Mouse (Mus musculus) right cerebral cortex, postnatal 25 days (tissue): Measurements from ENCODE around the gene Prr23a2.

Experiments
- DNase-seq: peaks from one replicate; pipeline ENCODE4 v3.0.0; 2022

Gene Prr23a2

GRCm38 (mm10) chr9:98856210-98856609 is at the start of gene Prr23a2:
Gene Prr23a2 (plus strand): TSS chr9:98856494.
- DNase-seq: no peak

DNA sequence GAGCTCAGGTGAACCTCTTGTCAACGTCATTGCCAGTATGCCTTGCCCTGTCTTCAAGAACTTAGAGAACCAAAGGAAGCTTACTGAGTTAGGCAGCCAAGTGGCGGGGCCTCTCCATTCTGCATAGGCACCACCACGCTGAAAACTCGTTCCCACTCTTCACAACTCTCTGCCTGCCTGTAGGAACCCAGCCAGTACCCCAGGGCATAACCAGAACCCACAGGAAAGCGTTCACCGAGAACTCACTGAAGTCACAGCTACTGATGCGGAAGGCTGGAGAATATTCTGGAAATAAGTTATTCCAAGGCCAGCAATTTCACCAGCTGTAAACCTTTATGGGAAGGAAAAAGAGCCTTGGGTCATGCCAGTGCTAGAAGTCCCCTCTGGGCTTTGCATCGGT is 48.7 kb upstream of the Prr23a2 start:
- DNase-seq: no peak

DNA sequence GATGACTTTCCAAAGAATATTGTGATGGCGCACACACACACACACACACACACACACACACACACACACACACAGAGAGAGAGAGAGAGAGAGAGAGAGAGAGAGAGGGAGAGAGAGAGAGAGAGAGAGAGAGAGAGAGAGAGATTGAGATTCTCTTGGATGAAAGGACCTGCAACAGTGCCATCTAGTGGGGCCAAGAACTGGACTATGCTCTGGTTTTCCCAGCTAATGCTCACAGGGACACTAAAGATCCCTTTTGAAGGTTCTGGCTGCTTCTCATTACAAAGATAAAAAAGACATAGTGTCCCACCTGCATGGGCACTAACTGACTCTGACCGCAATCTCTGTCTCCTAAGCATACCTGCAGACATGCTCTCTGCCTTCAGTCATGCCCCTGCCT is 46.8 kb upstream of the Prr23a2 start:
- peak; percentile 17 for DNase-seq

GRCm38 (mm10) chr9:98816066-98816465 is 40.2 kb upstream of the Prr23a2 start:
- no peak for DNase-seq

GRCm38 (mm10) chr9:98817592-98817991 is 38.7 kb upstream of the Prr23a2 start:
- no peak for DNase-seq

DNA sequence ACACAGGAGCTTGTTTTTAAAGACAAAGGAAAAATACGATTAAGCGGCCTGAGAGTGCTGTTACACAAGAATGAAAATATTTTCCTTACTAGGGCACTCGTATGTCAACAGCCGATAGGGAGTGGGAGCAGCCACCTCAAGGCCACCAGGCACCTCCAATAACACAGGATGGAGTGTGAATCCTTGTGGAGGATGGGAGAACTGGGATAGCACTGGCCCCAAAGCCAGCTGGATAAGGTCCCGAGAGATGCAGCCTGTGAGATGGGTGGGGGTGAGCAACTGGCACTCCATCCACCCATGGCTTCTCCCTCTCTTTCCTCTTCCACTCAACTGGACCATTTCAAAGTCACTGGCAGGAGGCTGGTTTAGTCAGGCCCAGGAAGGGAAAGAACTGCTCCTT is 37.3 kb upstream of the Prr23a2 start:
- DNase-seq: no peak

GRCm38 (mm10) chr9:98819481-98819880 is 36.8 kb upstream of the Prr23a2 start:
- DNase-seq: no peak

- no peak for DNase-seq
These were observed 35.8 kb upstream of the Prr23a2 start for GRCm38 (mm10) chr9:98820461-98820860.

DNA sequence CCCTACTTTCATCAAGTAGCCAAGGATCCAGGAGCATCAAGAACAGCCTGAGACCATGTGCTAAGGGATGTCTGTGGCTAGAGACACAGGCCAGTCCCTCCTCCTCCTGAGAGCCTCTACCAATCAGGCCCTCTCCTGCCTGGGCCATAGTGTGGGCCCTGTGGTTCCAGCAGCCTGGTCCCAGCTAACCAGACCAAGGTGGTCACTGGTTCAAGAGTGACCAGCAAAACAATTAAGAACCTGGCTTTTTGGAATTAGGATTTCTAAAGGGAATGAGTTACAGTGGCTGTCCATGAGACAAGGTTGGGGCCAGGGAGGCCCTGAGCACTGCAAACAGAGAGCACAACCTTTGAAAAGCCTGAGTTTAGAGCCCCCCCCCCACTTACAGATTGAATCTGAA is 35.2 kb upstream of the Prr23a2 start:
- DNase-seq: no peak

DNA sequence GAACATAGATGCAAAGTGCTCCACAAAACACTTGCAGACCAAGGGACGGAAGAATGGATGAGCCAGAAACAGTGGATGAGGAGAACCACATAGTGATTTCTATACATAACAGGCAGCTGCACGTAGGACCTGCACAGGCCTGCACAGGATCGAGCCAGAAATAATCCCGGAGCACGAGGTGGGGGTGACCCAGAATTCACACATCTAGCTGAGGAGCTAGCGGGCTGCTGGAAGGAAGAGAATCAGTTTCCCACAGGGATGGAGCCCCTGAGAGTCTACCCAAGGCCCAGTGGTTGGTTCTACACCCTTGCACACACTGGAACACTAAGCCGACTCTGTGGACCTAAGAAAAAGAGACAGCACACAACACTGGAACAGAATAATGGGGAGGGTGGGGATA is 32.5 kb upstream of the Prr23a2 start:
- DNase-seq: no peak

DNA sequence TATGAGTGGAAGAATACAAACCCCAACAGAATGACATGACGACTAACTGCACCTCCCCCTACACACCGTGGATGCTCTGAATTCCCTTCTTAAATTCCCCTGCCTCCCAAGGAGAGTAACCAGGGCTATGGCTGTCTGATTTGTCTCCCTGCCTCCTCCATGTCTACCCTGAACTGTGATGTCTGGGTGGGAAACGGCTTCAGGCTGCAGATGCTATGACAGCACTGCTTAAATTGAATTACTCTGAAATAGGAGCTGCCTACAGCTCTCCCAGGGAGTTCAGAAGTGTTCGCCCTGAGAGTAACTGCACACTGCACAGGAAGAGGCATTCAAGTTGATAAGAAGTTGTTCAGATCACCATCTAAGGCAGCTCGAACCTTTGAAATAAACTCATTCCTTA is 26.8 kb upstream of the Prr23a2 start:
- no peak for DNase-seq

DNA sequence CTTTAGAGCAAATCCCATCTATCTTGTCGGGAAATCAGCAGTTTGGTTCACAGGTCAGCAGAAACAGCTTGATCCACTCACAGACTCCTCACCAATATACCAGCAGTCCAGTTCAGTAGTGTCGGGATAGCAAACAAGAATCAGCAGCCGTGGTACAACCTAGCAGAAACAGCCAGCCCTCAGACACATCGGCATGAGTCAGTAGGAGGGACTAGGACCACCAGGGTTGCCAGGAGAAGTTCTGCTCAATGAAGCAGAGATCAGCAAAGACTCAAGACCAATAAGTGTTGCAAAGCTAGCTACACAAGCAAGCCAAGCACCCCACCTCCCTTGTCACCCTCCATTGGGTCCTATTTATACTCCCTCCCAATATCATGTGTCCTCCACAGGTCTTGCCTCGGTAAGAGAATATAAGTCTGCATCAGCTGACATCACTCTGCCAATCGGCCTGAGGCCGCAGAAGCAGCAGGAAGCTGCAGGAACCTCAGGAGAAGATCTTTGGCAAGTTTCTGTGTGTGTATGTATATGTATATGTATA is 18.7 kb upstream of the Prr23a2 start:
- no peak for DNase-seq

GRCm38 (mm10) chr9:98842117-98842516 is 14.2 kb upstream of the Prr23a2 start, which contains the start of gene Prr23a1:
Gene Prr23a1 (plus strand): TSS chr9:98842503.
- DNase-seq: no peak

DNA sequence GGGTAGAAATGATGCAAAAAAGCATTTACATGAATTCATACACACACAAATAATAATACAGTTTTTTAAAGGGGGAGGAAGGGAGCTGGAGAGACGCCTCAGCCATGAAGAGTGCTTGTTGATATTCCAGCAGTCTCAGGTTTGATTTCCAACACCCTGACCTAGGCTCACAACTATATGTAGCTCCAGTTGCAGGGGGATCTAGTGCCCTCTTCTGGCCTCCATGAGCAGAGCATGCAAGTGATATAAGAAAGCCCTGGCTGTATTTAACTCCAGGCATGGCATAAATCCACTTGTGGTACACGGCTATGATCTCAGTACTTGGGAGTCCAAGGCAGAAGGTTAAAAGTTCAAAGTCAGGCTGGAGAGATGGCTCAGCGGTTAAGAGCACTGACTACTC is 7.2 kb downstream of the Prr23a2 start:
- DNase-seq: no peak

- no peak for DNase-seq
These were observed 8.3 kb downstream of the Prr23a2 start, which contains the start of gene Prr23a3 for GRCm38 (mm10) chr9:98864571-98864970. Gene Prr23a3 (plus strand): TSS chr9:98864767.

GRCm38 (mm10) chr9:98901486-98901885 is 45.2 kb downstream of the Prr23a2 start:
- DNase-seq: no peak

DNA sequence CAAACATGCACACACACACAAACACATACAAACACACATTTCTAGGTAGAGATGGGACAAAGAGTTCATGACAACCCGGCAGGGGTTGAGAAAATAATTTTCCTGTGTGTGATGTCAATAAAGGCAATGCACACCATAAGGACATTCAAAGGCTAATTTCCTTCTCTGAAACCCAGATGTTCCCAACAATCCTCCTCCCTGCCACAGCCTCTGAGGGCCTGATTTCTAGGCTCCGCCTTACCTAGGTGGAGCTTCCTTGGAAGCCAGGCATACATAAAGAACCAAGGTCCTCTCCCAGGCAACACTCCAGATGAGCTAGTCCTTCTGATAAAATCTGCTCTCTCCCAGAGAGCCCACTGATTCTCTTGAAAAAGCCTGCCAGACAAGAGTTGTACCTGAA is 46.5 kb downstream of the Prr23a2 start, which contains the start of gene 7420426K07Rik:
Gene 7420426K07Rik, plus strand, starts transcription at position 301 of the 400 bp plus-strand sequence.
- DNase-seq: no peak
